Mouse (Mus musculus): ENCODE results near the gene Shisal2a.

Gene Shisal2a

GRCm38 (mm10) chr4:108383183-108383714 is at the start of gene Shisal2a:
TSS of gene Shisal2a (minus strand) at chr4:108383349.
- peak; percentile 41 to 49 for DNase-seq

- DNase-seq = no peak
Observed at GRCm38 (mm10) chr4:108431561-108431936, 48.4 kb upstream of the Shisal2a start.

- DNase-seq = peak; percentile 49 to 61
Observed at GRCm38 (mm10) chr4:108430656-108431560, 47.8 kb upstream of the Shisal2a start.

- DNase-seq = no peak
Observed at GRCm38 (mm10) chr4:108428341-108428721, 45.2 kb upstream of the Shisal2a start.

- no peak for DNase-seq
Observed at GRCm38 (mm10) chr4:108427719-108428340, 44.7 kb upstream of the Shisal2a start.

GRCm38 (mm10) chr4:108424587-108424986 is 41.4 kb upstream of the Shisal2a start:
- no peak for DNase-seq

GRCm38 (mm10) chr4:108407621-108408020 is 24.5 kb upstream of the Shisal2a start:
- no peak for DNase-seq

- DNase-seq = peak; percentile 18 to 37
Observed at GRCm38 (mm10) chr4:108406861-108407401, 23.8 kb upstream of the Shisal2a start, which contains the start of gene Gpx7. TSS of gene Gpx7 (minus strand) at chr4:108406961.

GRCm38 (mm10) chr4:108406138-108406860 is 23.1 kb upstream of the Shisal2a start:
- DNase-seq = peak; percentile 74 to 84

GRCm38 (mm10) chr4:108405766-108406137 is 22.6 kb upstream of the Shisal2a start:
- DNase-seq = peak in 1 of 2 experiments; percentile 14

GRCm38 (mm10) chr4:108403861-108404635 is 20.9 kb upstream of the Shisal2a start:
- DNase-seq = no peak

GRCm38 (mm10) chr4:108400395-108400794 is 17.2 kb upstream of the Shisal2a start:
- no peak for DNase-seq

GRCm38 (mm10) chr4:108394236-108394635 is 11.1 kb upstream of the Shisal2a start:
- no peak for DNase-seq

GRCm38 (mm10) chr4:108392558-108392957 is 9.4 kb upstream of the Shisal2a start:
- no peak for DNase-seq

GRCm38 (mm10) chr4:108391124-108391523 is 8.0 kb upstream of the Shisal2a start:
- DNase-seq = no peak

GRCm38 (mm10) chr4:108388741-108389140 is 5.6 kb upstream of the Shisal2a start:
- no peak for DNase-seq

- DNase-seq = peak; percentile 83 to 88
Observed at GRCm38 (mm10) chr4:108387681-108388253, 4.6 kb upstream of the Shisal2a start.

GRCm38 (mm10) chr4:108387106-108387505 is 4.0 kb upstream of the Shisal2a start:
- peak; percentile 30 to 44 for DNase-seq

GRCm38 (mm10) chr4:108386087-108386486 is 2.9 kb upstream of the Shisal2a start:
- no peak for DNase-seq

- no peak for DNase-seq
Observed at GRCm38 (mm10) chr4:108380146-108380545, 3.0 kb downstream of the Shisal2a start.

- no peak for DNase-seq
Observed at GRCm38 (mm10) chr4:108379476-108379875, 3.7 kb downstream of the Shisal2a start.

GRCm38 (mm10) chr4:108372166-108372565 is 11.0 kb downstream of the Shisal2a start:
- DNase-seq = no peak
